Mouse (Mus musculus) neutrophil, adult 83 days (primary cell): ENCODE data around the gene Gm20792. TPM values are rescaled to one million over a fixed set of nuclear protein-coding genes. Genes with fewer than 3 reads are reported as not detected.

ENCODE experiments used
- total RNA-seq, 2 experiments: library from RNA; stranded (reverse); gene quantifications; one replicate each; pipeline ENCODE4 v1.2.4; 2023

Gene Gm20792
- total RNA-seq = not detected

GRCm38 (mm10) chrY:48311555-48311954 lies at the start of gene Gm20792:
TSS of gene Gm20792 (plus strand) at chrY:48311855.

